Mouse (Mus musculus) stomach, embryonic 14.5 days (tissue): ENCODE results near the gene Mmp17. TPM values are rescaled to one million over a fixed set of nuclear protein-coding genes. Genes with fewer than 3 reads are reported as not detected.

ENCODE experiments used
- ATAC-seq: fragments of 200-750 bp; cut with Nextera tagmentation; 2 replicates; pipeline ENCODE4 v1.8.0; 2017; ENCODE audit warnings: low read depth, moderate TSS enrichment; ENCODE audit not compliant: insufficient number of reproducible peaks, insufficient read depth, low FRiP score
- H3K27ac ChIP-seq: fragments of 300-500 bp; sonication (generic); 2 replicates; pipeline ENCODE4 v1.5.1; 2014; ENCODE audit warnings: mild to moderate bottlenecking, low read length, moderate library complexity, mixed read lengths
- H3K27me3 ChIP-seq: fragments of 300-500 bp; sonication (generic); 2 replicates; pipeline ENCODE4 v1.6.1; 2014; ENCODE audit warnings: low read length, control low read depth, mixed read lengths; ENCODE audit not compliant: control insufficient read depth, insufficient read depth
- H3K36me3 ChIP-seq: fragments of 300-500 bp; sonication (generic); 2 replicates; pipeline ENCODE4 v1.6.1; 2014; ENCODE audit warnings: mild to moderate bottlenecking, control low read depth, low read length, moderate library complexity, mixed read lengths; ENCODE audit not compliant: control insufficient read depth, insufficient read depth
- H3K4me1 ChIP-seq: fragments of 300-500 bp; sonication (generic); 2 replicates; pipeline ENCODE4 v1.6.1; 2014; ENCODE audit warnings: low read length, control low read depth, mixed read lengths; ENCODE audit not compliant: control insufficient read depth, insufficient read depth
- H3K4me2 ChIP-seq: fragments of 300-500 bp; sonication (generic); replicated peaks from 2 replicates; pipeline ENCODE4 v1.6.1; 2014; ENCODE audit warnings: low read depth, low read length, control low read depth
- H3K4me3 ChIP-seq: fragments of 300-500 bp; sonication (generic); 2 replicates; pipeline ENCODE4 v1.5.1; 2014; ENCODE audit warnings: low read depth, low read length, control low read depth
- H3K9ac ChIP-seq: fragments of 300-500 bp; sonication (generic); replicated peaks from 2 replicates; pipeline ENCODE4 v1.6.1; 2014; ENCODE audit warnings: low read depth, mild to moderate bottlenecking, control low read depth, low read length, moderate library complexity, mixed read lengths
- H3K9me3 ChIP-seq: fragments of 300-500 bp; sonication (generic); 2 replicates; pipeline ENCODE4 v1.6.1; 2016; ENCODE audit warnings: low read depth, low read length, control low read depth; ENCODE audit not compliant: control insufficient read depth
- WGBS: fragments of 180-500 bp; shearing (Covaris S2); extraction: QIAGEN DNeasy Blood & Tissue Kit; methylation state at CpG from one replicate; pipeline ENCODE4 v1.1.7; 2014; 5-methylcytosine and 5-hydroxymethylcytosine counted together
- polyA plus RNA-seq: library from polyadenylated mRNA; unstranded; fragments of >200 nt; fragmentation: Nextera tagmentation; extraction: Ambion mirVana; gene quantifications from 2 replicates; pipeline ENCODE4 v1.2.1, GENCODE M21; 2014

Gene Mmp17
- polyA plus RNA-seq, 1 experiment from 2014 or later = 2.3 TPM

DNA sequence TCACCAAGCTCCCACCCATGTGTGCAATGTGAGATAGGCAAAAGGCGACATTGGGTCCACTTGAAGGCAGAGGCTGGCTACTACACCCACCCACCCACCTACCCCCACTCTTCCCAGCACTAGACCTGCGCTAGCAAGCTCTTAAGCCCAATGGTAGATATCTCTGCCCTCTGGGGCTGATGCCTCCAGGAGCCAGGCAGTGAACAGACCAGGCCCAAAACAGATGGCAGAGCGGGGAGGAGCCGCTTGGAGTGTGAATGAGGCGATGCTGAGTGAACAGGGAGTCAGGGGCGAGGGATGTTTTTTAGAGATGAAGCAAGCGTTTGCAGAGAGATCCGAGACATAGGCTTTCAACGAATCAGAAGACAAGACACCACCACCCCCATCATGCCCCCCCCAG, 3.4 kb upstream of the Mmp17 start:
- no peak overlapping the region for H3K9ac ChIP-seq
- peaks cover 14% of the 10 kb centered on the region for H3K4me1 ChIP-seq
- H3K4me2 ChIP-seq = no peak overlapping the region
- H3K4me3 ChIP-seq = no peak overlapping the region
- WGBS = 65% methylated on average over 9 of the region's 9 CpGs
- H3K27me3 ChIP-seq = 0 out of 2 replicates have a peak, but pooled peaks cover 17% of the 10 kb centered on the region
- H3K36me3 ChIP-seq = no peaks in the 10 kb centered on the region
- H3K9me3 ChIP-seq = no peaks in the 10 kb centered on the region
- H3K27ac ChIP-seq = no peak overlapping the region
- no peak for ATAC-seq

DNA sequence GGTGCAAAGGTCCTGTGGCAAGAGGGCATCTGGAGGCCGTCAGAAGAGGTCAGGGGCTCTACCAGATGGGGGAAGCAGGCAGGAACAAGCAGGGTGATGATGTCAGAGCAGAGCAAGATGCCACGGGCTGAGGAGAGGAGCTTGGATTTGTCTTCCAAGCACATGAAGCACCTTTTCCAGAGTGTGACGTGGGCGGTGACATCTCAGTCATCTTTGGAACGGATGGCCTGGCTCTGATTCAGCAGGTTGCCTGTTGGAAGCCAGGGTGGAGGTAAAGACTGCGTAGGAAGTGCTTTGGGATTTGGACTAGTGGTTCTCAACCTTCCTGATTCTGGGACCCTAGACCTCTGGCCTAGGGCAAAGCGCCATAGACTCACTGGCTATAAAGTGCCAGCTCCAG, 3.0 kb upstream of the Mmp17 start:
- H3K27ac ChIP-seq = no peak overlapping the region
- H3K9ac ChIP-seq = no peak overlapping the region
- no peak overlapping the region for H3K4me2 ChIP-seq
- H3K4me1 ChIP-seq = peaks cover 18% of the 10 kb centered on the region
- H3K4me3 ChIP-seq = no peak overlapping the region
- H3K9me3 ChIP-seq = no peaks in the 10 kb centered on the region
- no peak for ATAC-seq
- H3K36me3 ChIP-seq = no peaks in the 10 kb centered on the region
- H3K27me3 ChIP-seq = 0 out of 2 replicates have a peak, but pooled peaks cover 18% of the 10 kb centered on the region
- 59% methylated on average over 7 of the region's 7 CpGs for WGBS

DNA sequence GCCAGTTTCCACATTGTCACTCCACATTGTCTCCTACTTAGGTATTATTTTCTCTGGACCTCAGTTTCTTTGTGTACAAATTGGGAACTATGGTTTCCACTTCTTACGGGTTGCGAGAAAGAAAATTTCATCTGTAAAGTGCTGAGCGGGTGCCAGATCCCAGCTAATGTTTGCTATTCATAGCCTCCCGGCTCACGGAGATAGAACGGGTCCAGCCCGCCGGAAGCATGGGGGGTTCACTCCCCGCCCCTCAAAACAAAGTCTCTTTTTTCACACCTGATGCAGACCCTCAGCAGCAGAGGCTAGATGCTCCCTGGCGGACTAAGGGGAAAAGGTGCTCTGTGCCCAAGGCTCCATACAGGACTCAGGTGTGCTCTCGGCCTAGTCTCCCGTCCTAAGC, 638 bp upstream of the Mmp17 start:
- no peaks in the 10 kb centered on the region for H3K9me3 ChIP-seq
- H3K4me1 ChIP-seq = peaks cover 21% of the 10 kb centered on the region
- no peak for ATAC-seq
- 2% methylated on average over 12 of the region's 12 CpGs for WGBS
- H3K4me2 ChIP-seq = peak overlapping the region; percentile 93
- H3K27ac ChIP-seq = no peak overlapping the region
- peak overlapping the region; percentile 76 for H3K4me3 ChIP-seq
- H3K9ac ChIP-seq = peak overlapping the region; percentile 65; the same call in 1 of the 2 replicates
- H3K27me3 ChIP-seq = 0 out of 2 replicates have a peak, but pooled peaks cover 21% of the 10 kb centered on the region
- no peaks in the 10 kb centered on the region for H3K36me3 ChIP-seq

DNA sequence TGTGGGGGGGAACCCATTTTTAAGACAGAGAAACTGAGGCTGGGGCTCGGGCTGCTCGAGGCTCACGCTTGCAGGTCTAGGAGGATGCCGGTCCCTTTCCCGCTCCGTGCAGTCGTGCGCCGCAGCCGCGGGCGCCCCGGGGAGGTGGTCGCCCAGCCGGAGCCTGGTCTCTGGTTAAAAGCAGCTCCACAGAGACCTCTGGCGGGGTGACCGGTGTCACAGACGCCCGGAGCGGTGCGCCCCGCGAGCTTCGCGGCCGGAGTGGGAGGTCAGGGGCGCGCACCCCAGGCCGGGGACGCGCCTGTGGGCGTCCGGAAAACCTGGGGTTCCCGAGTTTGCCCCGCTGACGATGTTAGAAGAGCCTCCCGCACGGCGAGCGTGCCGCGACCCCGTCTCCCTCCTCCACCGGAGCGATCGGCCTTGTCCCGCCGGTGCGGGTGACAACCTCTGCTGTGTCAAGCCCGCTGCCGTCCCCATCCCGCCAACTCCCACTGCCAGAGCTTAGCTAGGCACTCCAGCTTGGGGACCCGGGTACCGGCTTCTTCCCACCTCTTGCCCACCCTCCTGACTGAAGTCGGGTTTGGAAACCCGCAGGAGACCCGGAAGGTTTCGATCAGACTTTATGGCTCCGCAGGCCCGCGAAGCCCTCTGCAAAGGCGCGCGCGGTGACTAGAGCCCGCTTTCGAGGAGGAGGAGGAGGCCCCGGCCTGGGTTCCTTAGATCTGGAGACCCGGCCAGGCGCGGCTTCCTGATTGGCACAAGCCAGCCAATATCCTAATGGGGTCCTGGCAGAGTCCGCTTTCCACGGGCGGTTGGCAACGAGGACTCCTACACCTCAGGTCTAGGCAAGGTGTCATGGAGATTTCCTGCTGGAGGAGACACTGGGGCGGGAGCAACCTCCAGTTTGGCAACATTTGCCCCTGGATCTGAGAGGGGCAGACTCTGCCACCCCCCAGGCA, 893 bp downstream of the Mmp17 start:
- no peak for ATAC-seq
- H3K27me3 ChIP-seq = 0 out of 2 replicates have a peak, but pooled peaks cover 21% of the 10 kb centered on the region
- H3K9ac ChIP-seq = peak overlapping the region; percentile 65
- peak overlapping the region; percentile 93 for H3K4me2 ChIP-seq
- H3K36me3 ChIP-seq = no peaks in the 10 kb centered on the region
- H3K4me1 ChIP-seq = peaks cover 21% of the 10 kb centered on the region
- no peaks in the 10 kb centered on the region for H3K9me3 ChIP-seq
- no peak overlapping the region for H3K27ac ChIP-seq
- peak overlapping the region; percentile 76 for H3K4me3 ChIP-seq
- WGBS = 1% methylated on average over 65 of the region's 76 CpGs

DNA sequence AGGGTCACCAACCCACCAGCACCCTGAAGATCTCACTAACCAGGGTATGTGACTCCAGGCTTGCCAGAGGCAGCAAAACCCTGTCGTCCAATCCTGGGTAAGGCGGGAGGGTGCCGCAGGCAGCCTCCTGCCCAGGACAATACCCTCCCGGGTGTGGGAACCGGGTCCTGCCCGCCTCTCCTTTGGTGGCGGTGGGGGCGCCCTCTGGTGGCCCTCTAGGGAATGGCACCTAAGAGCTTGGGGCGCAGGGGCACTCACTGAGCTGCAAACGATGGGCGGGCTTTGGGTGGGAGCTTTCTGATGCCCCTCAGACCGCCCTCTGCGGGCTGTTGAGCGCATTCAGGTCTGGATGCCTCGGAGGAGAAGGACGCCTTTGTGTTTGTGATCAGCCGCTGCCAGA, 2.0 kb downstream of the Mmp17 start:
- peak; percentile 53; the same call in 1 of the 2 replicates for ATAC-seq
- no peak overlapping the region; the same call in 1 of the 2 replicates for H3K9ac ChIP-seq
- under 1% methylated on average over 17 of the region's 17 CpGs for WGBS
- H3K4me3 ChIP-seq = 0 out of 2 replicates have a peak overlapping the region, but pooled peaks have one; percentile 12
- H3K27ac ChIP-seq = no peak overlapping the region
- H3K4me2 ChIP-seq = peak overlapping the region; percentile 93
- peaks cover 21% of the 10 kb centered on the region for H3K4me1 ChIP-seq
- H3K36me3 ChIP-seq = no peaks in the 10 kb centered on the region
- H3K27me3 ChIP-seq = 0 out of 2 replicates have a peak, but pooled peaks cover 19% of the 10 kb centered on the region
- no peaks in the 10 kb centered on the region for H3K9me3 ChIP-seq

DNA sequence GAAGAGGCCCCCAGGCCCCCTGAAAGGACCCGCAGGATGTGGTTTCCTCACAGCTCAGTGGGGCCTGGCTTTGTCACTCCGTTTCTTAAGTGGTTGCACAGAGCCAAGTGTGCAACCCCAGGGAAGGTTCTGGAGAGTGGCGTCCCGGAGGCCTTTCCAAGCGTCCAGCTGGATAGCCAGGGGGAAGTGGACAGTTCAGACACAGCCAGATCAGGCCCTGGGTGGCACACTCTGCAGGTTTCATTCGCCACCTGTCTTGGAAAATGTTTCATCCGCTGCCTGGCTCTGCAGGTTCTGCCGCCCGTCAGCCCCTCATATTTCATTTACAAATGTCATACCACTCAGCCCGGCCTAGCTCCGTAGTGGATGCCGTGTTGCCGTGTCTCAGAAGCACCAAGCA, 2.5 kb downstream of the Mmp17 start:
- Histone ChIP-seq H3K27me3 (0 out of 2 replicates have a peak, but pooled peaks cover 17% of the 10 kb centered on the region), H3K27ac (no peak overlapping the region), H3K9ac (no peak overlapping the region; the same call in 1 of the 2 replicates), H3K4me2 (peak overlapping the region; percentile 93), H3K4me3 (0 out of 2 replicates have a peak overlapping the region, but pooled peaks have one; percentile 12), H3K36me3 (no peaks in the 10 kb centered on the region), H3K9me3 (no peaks in the 10 kb centered on the region), H3K4me1 (peaks cover 21% of the 10 kb centered on the region)
- ATAC-seq = no peak
- 34% methylated on average over 13 of the region's 13 CpGs for WGBS

DNA sequence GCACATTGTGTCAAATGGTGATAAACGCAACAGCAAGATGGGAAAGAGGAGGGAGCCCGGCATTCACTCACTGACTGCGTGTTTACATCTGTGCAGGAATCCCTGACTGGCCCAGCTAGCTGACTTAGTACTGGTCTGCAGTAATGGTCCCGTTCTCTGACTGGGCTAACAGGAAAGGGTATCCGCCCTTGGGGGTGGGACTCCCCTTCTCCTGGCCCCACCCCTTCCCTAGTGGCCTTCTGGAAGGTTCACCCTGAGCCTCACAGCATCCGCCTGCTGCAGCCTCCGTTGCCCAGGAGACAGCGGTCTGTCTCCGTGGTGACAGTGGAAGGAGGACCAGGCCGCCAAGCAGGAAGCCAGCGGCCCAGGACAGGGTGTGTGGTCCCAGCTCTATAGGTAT, 6.9 kb downstream of the Mmp17 start:
- Histone ChIP-seq H3K4me3 (no peak overlapping the region), H3K4me2 (no peak overlapping the region), H3K27me3 (0 out of 2 replicates have a peak, but pooled peaks cover 3% of the 10 kb centered on the region), H3K4me1 (peaks cover 8% of the 10 kb centered on the region), H3K9ac (no peak overlapping the region), H3K9me3 (no peaks in the 10 kb centered on the region), H3K36me3 (no peaks in the 10 kb centered on the region), H3K27ac (no peak overlapping the region)
- WGBS = 13% methylated on average over 11 of the region's 11 CpGs
- ATAC-seq = 0 out of 2 replicates have a peak, but pooled peaks have one; percentile 3
